Mouse (Mus musculus) urinary bladder, adult 2 months (tissue): ENCODE measurements around the gene Pam16. TPM values are rescaled to one million over a fixed set of nuclear protein-coding genes. Genes with fewer than 3 reads are reported as not detected.

Experiments used
- DNase-seq: peaks from one replicate; pipeline ENCODE4 v3.0.0; 2022; ENCODE audit warnings: low spot score
- polyA plus RNA-seq: library from polyadenylated mRNA; depleted of rRNA; stranded (reverse); fragments of >200 nt; gene quantifications from 2 replicates; pipeline ENCODE4 v1.2.3, GENCODE M21; 2012; rRNA removed

Pam16 gene
- 57.5 and 64.8 TPM in 2 replicates for polyA plus RNA-seq

GRCm38 (mm10) chr16:4624481-4625110, at the start of gene Pam16:
TSS of gene Pam16 (minus strand) at chr16:4624988.
- peak; percentile 79 for DNase-seq

GRCm38 (mm10) chr16:4674091-4674490, 49.3 kb upstream of the Pam16 start:
- no peak for DNase-seq

GRCm38 (mm10) chr16:4670317-4670716, 45.5 kb upstream of the Pam16 start:
- DNase-seq: no peak

- DNase-seq: peak; percentile 50
These were observed 42.5 kb upstream of the Pam16 start for GRCm38 (mm10) chr16:4667190-4667808.

- no peak for DNase-seq
These were observed 40.9 kb upstream of the Pam16 start for GRCm38 (mm10) chr16:4665726-4666125.

GRCm38 (mm10) chr16:4663806-4664205, 39.0 kb upstream of the Pam16 start:
- DNase-seq: no peak

- DNase-seq: no peak
These were observed 36.8 kb upstream of the Pam16 start for GRCm38 (mm10) chr16:4661605-4662004.

- DNase-seq: no peak
These were observed 34.5 kb upstream of the Pam16 start for GRCm38 (mm10) chr16:4659326-4659725.

GRCm38 (mm10) chr16:4658781-4659245, 34.0 kb upstream of the Pam16 start:
- no peak for DNase-seq

GRCm38 (mm10) chr16:4656571-4657081, 31.8 kb upstream of the Pam16 start:
- DNase-seq: no peak

- no peak for DNase-seq
These were observed 31.2 kb upstream of the Pam16 start for GRCm38 (mm10) chr16:4655764-4656570.

GRCm38 (mm10) chr16:4655251-4655734, 30.5 kb upstream of the Pam16 start:
- DNase-seq: no peak

- no peak for DNase-seq
These were observed 29.9 kb upstream of the Pam16 start for GRCm38 (mm10) chr16:4654706-4655105.

GRCm38 (mm10) chr16:4652707-4653416, 28.1 kb upstream of the Pam16 start:
- no peak for DNase-seq

GRCm38 (mm10) chr16:4651624-4652023, 26.8 kb upstream of the Pam16 start:
- no peak for DNase-seq

- DNase-seq: no peak
These were observed 26.3 kb upstream of the Pam16 start for GRCm38 (mm10) chr16:4651081-4651480.

GRCm38 (mm10) chr16:4650161-4650560, 25.4 kb upstream of the Pam16 start:
- DNase-seq: no peak

GRCm38 (mm10) chr16:4649692-4650091, 24.9 kb upstream of the Pam16 start:
- no peak for DNase-seq

GRCm38 (mm10) chr16:4649211-4649610, 24.4 kb upstream of the Pam16 start:
- DNase-seq: no peak

GRCm38 (mm10) chr16:4648416-4649023, 23.7 kb upstream of the Pam16 start:
- DNase-seq: no peak

- no peak for DNase-seq
These were observed 22.9 kb upstream of the Pam16 start for GRCm38 (mm10) chr16:4647651-4648141.
